Mouse (Mus musculus): Measurements from ENCODE around the gene Cfap43.

Gene Cfap43

DNA sequence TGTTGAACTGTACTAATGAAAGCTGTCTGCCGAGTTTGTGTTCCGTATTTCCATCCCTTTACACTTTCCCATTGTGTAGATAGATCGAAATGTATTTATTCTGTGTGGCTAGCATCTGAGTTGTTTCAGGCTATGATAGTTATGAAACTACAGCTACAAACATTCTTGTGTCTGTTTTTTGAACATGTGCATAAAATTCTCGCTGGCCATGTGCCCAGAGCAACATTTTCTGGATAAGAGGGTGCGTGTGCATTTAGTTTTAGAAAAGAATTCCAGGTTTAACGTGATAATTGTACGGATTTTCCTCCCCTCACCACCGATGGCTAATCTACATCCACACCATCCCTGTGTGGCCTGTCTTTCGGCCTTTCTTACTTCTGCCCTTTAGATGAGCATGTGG, 205.6 kb downstream of the Cfap43 start:
- DNase-seq (ENCODE audit: low read depth, low spot score), result no peak

DNA sequence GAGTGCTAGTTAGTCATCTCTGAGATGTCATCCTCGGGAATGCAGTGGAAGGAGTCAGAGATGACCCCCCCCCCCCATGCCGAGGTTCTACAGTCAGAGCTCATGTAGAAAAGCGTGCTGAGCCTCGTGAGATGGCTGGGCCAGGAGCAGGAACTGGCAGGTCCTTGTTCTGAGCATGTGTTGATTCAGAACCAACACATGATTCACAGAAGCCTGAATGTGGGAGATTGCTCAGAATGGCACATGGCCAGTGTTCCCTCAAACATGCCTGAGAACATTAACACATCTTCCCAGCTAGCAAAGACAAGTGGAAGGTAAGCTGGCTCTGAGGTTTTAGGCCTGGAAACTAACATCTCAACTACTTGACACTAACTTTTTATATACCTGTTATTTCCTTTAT, 208.7 kb downstream of the Cfap43 start:
- no peak for DNase-seq (ENCODE audit: low read depth, low spot score)

- DNase-seq (ENCODE audit: low read depth, low spot score), result peak; percentile 33
Observed at GRCm38 (mm10) chr19:47705772-47706309, 213.2 kb downstream of the Cfap43 start.

DNA sequence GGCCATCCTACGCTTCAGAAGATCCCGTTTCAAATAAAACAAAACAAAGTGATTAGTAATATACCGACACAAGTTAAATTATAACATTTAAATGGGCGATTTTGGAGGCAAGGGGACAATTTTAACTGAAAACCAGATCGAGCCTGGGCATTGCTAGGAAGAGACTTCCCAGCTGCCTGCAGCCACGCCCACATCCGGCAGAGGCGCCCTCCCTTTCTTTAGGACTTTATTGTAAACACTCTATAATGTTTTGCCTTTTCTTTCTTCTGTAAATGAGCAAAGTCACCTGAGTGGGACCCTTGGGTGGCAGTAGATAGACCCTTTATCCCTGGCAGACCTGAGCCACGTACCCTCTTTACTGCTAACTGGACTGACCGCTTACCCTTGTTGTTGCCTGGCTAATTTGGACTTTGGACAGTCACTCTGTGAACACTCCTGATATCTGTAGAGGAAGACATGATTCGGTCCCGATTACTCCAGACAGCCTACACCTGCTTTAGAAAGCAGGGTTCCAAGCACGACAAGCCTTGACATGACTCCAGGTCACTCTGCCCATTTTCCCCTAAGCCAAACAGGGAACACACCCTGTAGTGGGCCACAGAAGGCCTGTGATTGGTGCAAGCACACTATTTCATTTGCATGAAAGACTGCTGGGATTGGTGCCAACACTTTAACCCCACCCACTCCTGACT, 213.9 kb downstream of the Cfap43 start:
- peak; percentile 90 for DNase-seq (ENCODE audit: low read depth, low spot score)

GRCm38 (mm10) chr19:47700509-47700908, 218.6 kb downstream of the Cfap43 start:
- no peak for DNase-seq (ENCODE audit: low read depth, low spot score)

DNA sequence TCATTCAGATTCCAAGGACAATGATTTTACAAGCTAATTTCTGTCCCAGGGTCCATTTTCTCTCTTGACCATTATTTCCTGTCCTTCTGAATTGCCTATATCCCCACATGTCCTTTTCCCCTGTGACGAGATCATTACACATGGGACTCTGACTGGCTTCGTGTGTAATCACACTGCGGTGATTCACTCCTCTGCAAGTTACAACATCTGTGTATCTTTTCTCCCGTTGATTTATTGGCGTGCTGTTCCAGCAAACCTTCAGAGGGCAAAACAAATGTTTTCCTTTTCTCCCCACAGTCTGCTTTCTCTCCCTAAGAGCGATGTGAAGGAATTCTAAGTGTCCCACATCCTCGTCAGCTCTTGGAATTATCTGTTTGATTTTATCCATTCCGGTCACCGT, 219.3 kb downstream of the Cfap43 start:
- DNase-seq (ENCODE audit: low read depth, low spot score), result no peak

DNA sequence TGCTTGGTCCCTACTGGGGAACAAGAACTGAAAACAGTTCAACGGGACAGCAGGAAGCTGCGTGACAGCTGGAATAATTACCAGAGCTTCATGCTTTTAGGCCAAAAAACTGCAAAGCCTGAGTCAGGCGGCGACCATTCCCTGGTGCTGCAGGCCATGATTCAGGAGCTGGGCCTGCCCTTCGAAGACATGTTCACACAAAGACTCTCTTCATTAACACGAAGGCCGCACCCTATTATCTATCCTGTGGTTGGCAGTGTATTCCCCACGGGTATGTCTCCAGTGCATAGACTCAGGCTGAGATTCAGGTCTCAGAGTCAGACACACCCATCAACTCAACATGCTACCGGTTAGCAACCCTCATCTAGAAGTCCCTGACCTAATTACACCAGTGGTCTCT, 220.8 kb downstream of the Cfap43 start:
- DNase-seq (ENCODE audit: low read depth, low spot score), result no peak

- DNase-seq (ENCODE audit: low read depth, low spot score), result peak; percentile 9
Observed at GRCm38 (mm10) chr19:47697067-47697466, 222.0 kb downstream of the Cfap43 start.

GRCm38 (mm10) chr19:47696411-47696810, 222.7 kb downstream of the Cfap43 start:
- peak; percentile 92 for DNase-seq (ENCODE audit: low read depth, low spot score)

- DNase-seq (ENCODE audit: low read depth, low spot score), result no peak
Observed at GRCm38 (mm10) chr19:47695725-47696124, 223.4 kb downstream of the Cfap43 start.

- no peak for DNase-seq (ENCODE audit: low read depth, low spot score)
Observed at GRCm38 (mm10) chr19:47691994-47692393, 227.1 kb downstream of the Cfap43 start, which contains the start of gene Col17a1. Gene Col17a1 (minus strand): TSS chr19:47692094.

- no peak for DNase-seq (ENCODE audit: low read depth, low spot score)
Observed at GRCm38 (mm10) chr19:47689592-47689991, 229.5 kb downstream of the Cfap43 start.
